Mouse (Mus musculus): ENCODE data around the gene Gm5089.

Gm5089 gene

GRCm38 (mm10) chr14:122477971-122478573 is 27.2 kb upstream of the Gm5089 start:
- DNase-seq (ENCODE audit: low spot score) = no peak

GRCm38 (mm10) chr14:122477261-122477671 is 26.4 kb upstream of the Gm5089 start:
- DNase-seq (ENCODE audit: low spot score) = no peak

GRCm38 (mm10) chr14:122476822-122477215 is 25.9 kb upstream of the Gm5089 start:
- DNase-seq (ENCODE audit: low spot score) = no peak

- no peak for DNase-seq (ENCODE audit: low spot score)
These were observed 25.3 kb upstream of the Gm5089 start for GRCm38 (mm10) chr14:122476041-122476821.

- no peak for DNase-seq (ENCODE audit: low spot score)
These were observed 24.7 kb upstream of the Gm5089 start for GRCm38 (mm10) chr14:122475557-122476040.

- no peak for DNase-seq (ENCODE audit: low spot score)
These were observed 24.1 kb upstream of the Gm5089 start, which contains the start of gene Zic2 for GRCm38 (mm10) chr14:122474891-122475556. Zic2 (plus strand) TSS chr14:122475435.

GRCm38 (mm10) chr14:122474041-122474890 is 23.4 kb upstream of the Gm5089 start:
- DNase-seq (ENCODE audit: low spot score) = no peak

GRCm38 (mm10) chr14:122473211-122473751 is 22.4 kb upstream of the Gm5089 start:
- no peak for DNase-seq (ENCODE audit: low spot score)

GRCm38 (mm10) chr14:122472647-122473046 is 21.7 kb upstream of the Gm5089 start:
- no peak for DNase-seq (ENCODE audit: low spot score)

GRCm38 (mm10) chr14:122472161-122472560 is 21.2 kb upstream of the Gm5089 start:
- no peak for DNase-seq (ENCODE audit: low spot score)

GRCm38 (mm10) chr14:122471449-122472085 is 20.7 kb upstream of the Gm5089 start:
- no peak for DNase-seq (ENCODE audit: low spot score)

- DNase-seq (ENCODE audit: low spot score) = no peak
These were observed 18.2 kb upstream of the Gm5089 start for GRCm38 (mm10) chr14:122468971-122469755.

- DNase-seq (ENCODE audit: low spot score) = no peak
These were observed 17.3 kb upstream of the Gm5089 start for GRCm38 (mm10) chr14:122467926-122468841.

- DNase-seq (ENCODE audit: low spot score) = no peak
These were observed 15.9 kb upstream of the Gm5089 start for GRCm38 (mm10) chr14:122466756-122467362.

GRCm38 (mm10) chr14:122465931-122466490 is 15.1 kb upstream of the Gm5089 start:
- DNase-seq (ENCODE audit: low spot score) = no peak

- no peak for DNase-seq (ENCODE audit: low spot score)
These were observed 14.1 kb upstream of the Gm5089 start, which contains the start of gene Zic5 for GRCm38 (mm10) chr14:122464763-122465741. Zic5 (minus strand) TSS chr14:122465677.

- no peak for DNase-seq (ENCODE audit: low spot score)
These were observed 13.4 kb upstream of the Gm5089 start for GRCm38 (mm10) chr14:122464351-122464762.

Data from T-cell, adult 2 months (primary cell).